Mouse (Mus musculus): ENCODE measurements around the gene Kdm5a. TPM values are rescaled to one million over a fixed set of nuclear protein-coding genes. Genes with fewer than 3 reads are reported as not detected.

Gene Kdm5a
- polyA plus RNA-seq, 1 experiment from 2014 or later, result 39.4 TPM

- Histone ChIP-seq H3K27ac (ENCODE audit: low read length) (no peak overlapping the region), H3K9me3 (replicated peaks; ENCODE audit: control insufficient read depth, low read length) (no peaks in the 10 kb centered on the region), H3K4me1 (ENCODE audit: control insufficient read depth, insufficient read depth, low read length) (0 out of 2 replicates have a peak, but pooled peaks cover 7% of the 10 kb centered on the region), H3K36me3 (ENCODE audit: control insufficient read depth, insufficient read depth, low read length) (no peaks in the 10 kb centered on the region), H3K4me3 (replicated peaks; ENCODE audit: low read length) (no peak overlapping the region), H3K27me3 (ENCODE audit: control insufficient read depth, insufficient read depth, low read length) (peaks cover 15% of the 10 kb centered on the region; the same call in 1 of the 2 replicates), H3K4me2 (ENCODE audit: low read depth, low read length) (no peak overlapping the region), H3K9ac (ENCODE audit: low read length) (no peak overlapping the region)
- no peak for ATAC-seq (ENCODE audit: insufficient read depth, low FRiP score)
- 40% methylated on average over 4 of the region's 4 CpGs for WGBS
These were observed 101.5 kb downstream of the Kdm5a start for GRCm38 (mm10) chr6:120465393-120465792.

- Histone ChIP-seq H3K4me1 (ENCODE audit: control insufficient read depth, insufficient read depth, low read length) (0 out of 2 replicates have a peak, but pooled peaks cover 7% of the 10 kb centered on the region), H3K27me3 (ENCODE audit: control insufficient read depth, insufficient read depth, low read length) (peaks cover 10% of the 10 kb centered on the region; the same call in 1 of the 2 replicates), H3K4me3 (replicated peaks; ENCODE audit: low read length) (no peak overlapping the region), H3K9me3 (replicated peaks; ENCODE audit: control insufficient read depth, low read length) (no peaks in the 10 kb centered on the region), H3K36me3 (ENCODE audit: control insufficient read depth, insufficient read depth, low read length) (no peaks in the 10 kb centered on the region), H3K27ac (ENCODE audit: low read length) (no peak overlapping the region), H3K4me2 (ENCODE audit: low read depth, low read length) (no peak overlapping the region), H3K9ac (ENCODE audit: low read length) (no peak overlapping the region)
- ATAC-seq (ENCODE audit: insufficient read depth, low FRiP score), result no peak
- 76% methylated on average over 10 of the region's 10 CpGs for WGBS
These were observed 102.8 kb downstream of the Kdm5a start for GRCm38 (mm10) chr6:120466609-120467329.

GRCm38 (mm10) chr6:120468259-120468658 is 104.3 kb downstream of the Kdm5a start:
- no peak overlapping the region for H3K9ac ChIP-seq (ENCODE audit: low read length)
- H3K4me3 ChIP-seq (replicated peaks; ENCODE audit: low read length), result no peak overlapping the region
- H3K4me2 ChIP-seq (ENCODE audit: low read depth, low read length), result no peak overlapping the region
- H3K27me3 ChIP-seq (ENCODE audit: control insufficient read depth, insufficient read depth, low read length), result 0 out of 2 replicates have a peak, but pooled peaks cover 4% of the 10 kb centered on the region
- ATAC-seq (ENCODE audit: insufficient read depth, low FRiP score), result no peak
- 90% methylated on average over 4 of the region's 4 CpGs for WGBS
- H3K9me3 ChIP-seq (replicated peaks; ENCODE audit: control insufficient read depth, low read length), result no peaks in the 10 kb centered on the region
- H3K36me3 ChIP-seq (ENCODE audit: control insufficient read depth, insufficient read depth, low read length), result no peaks in the 10 kb centered on the region
- no peak overlapping the region for H3K27ac ChIP-seq (ENCODE audit: low read length)
- 0 out of 2 replicates have a peak, but pooled peaks cover 7% of the 10 kb centered on the region for H3K4me1 ChIP-seq (ENCODE audit: control insufficient read depth, insufficient read depth, low read length)

GRCm38 (mm10) chr6:120469268-120469667 is 105.3 kb downstream of the Kdm5a start:
- Histone ChIP-seq H3K4me3 (replicated peaks; ENCODE audit: low read length) (no peak overlapping the region), H3K4me2 (ENCODE audit: low read depth, low read length) (no peak overlapping the region), H3K4me1 (ENCODE audit: control insufficient read depth, insufficient read depth, low read length) (no peaks in the 10 kb centered on the region), H3K9ac (ENCODE audit: low read length) (no peak overlapping the region), H3K36me3 (ENCODE audit: control insufficient read depth, insufficient read depth, low read length) (no peaks in the 10 kb centered on the region), H3K27me3 (ENCODE audit: control insufficient read depth, insufficient read depth, low read length) (0 out of 2 replicates have a peak, but pooled peaks cover 4% of the 10 kb centered on the region), H3K9me3 (replicated peaks; ENCODE audit: control insufficient read depth, low read length) (no peaks in the 10 kb centered on the region), H3K27ac (ENCODE audit: low read length) (no peak overlapping the region)
- no peak for ATAC-seq (ENCODE audit: insufficient read depth, low FRiP score)
- WGBS, result 71% methylated on average over 3 of the region's 3 CpGs

- Histone ChIP-seq H3K9me3 (replicated peaks; ENCODE audit: control insufficient read depth, low read length) (no peaks in the 10 kb centered on the region), H3K4me3 (replicated peaks; ENCODE audit: low read length) (no peak overlapping the region), H3K9ac (ENCODE audit: low read length) (no peak overlapping the region), H3K4me1 (ENCODE audit: control insufficient read depth, insufficient read depth, low read length) (no peaks in the 10 kb centered on the region), H3K36me3 (ENCODE audit: control insufficient read depth, insufficient read depth, low read length) (no peaks in the 10 kb centered on the region), H3K27me3 (ENCODE audit: control insufficient read depth, insufficient read depth, low read length) (no peaks in the 10 kb centered on the region), H3K4me2 (ENCODE audit: low read depth, low read length) (no peak overlapping the region), H3K27ac (ENCODE audit: low read length) (no peak overlapping the region)
- no peak for ATAC-seq (ENCODE audit: insufficient read depth, low FRiP score)
These were observed 105.8 kb downstream of the Kdm5a start for GRCm38 (mm10) chr6:120469770-120470169.

GRCm38 (mm10) chr6:120470666-120471065 is 106.7 kb downstream of the Kdm5a start:
- Histone ChIP-seq H3K27ac (ENCODE audit: low read length) (no peak overlapping the region), H3K9me3 (replicated peaks; ENCODE audit: control insufficient read depth, low read length) (no peaks in the 10 kb centered on the region), H3K4me2 (ENCODE audit: low read depth, low read length) (no peak overlapping the region), H3K4me3 (replicated peaks; ENCODE audit: low read length) (no peak overlapping the region), H3K27me3 (ENCODE audit: control insufficient read depth, insufficient read depth, low read length) (no peaks in the 10 kb centered on the region), H3K4me1 (ENCODE audit: control insufficient read depth, insufficient read depth, low read length) (no peaks in the 10 kb centered on the region), H3K36me3 (ENCODE audit: control insufficient read depth, insufficient read depth, low read length) (no peaks in the 10 kb centered on the region), H3K9ac (ENCODE audit: low read length) (no peak overlapping the region)
- ATAC-seq (ENCODE audit: insufficient read depth, low FRiP score), result no peak
- WGBS, result 67% methylated on average over 1 of the region's 1 CpGs

- Histone ChIP-seq H3K27me3 (ENCODE audit: control insufficient read depth, insufficient read depth, low read length) (no peaks in the 10 kb centered on the region), H3K4me3 (replicated peaks; ENCODE audit: low read length) (no peak overlapping the region), H3K9ac (ENCODE audit: low read length) (no peak overlapping the region), H3K9me3 (replicated peaks; ENCODE audit: control insufficient read depth, low read length) (no peaks in the 10 kb centered on the region), H3K4me2 (ENCODE audit: low read depth, low read length) (no peak overlapping the region), H3K27ac (ENCODE audit: low read length) (no peak overlapping the region), H3K4me1 (ENCODE audit: control insufficient read depth, insufficient read depth, low read length) (no peaks in the 10 kb centered on the region), H3K36me3 (ENCODE audit: control insufficient read depth, insufficient read depth, low read length) (no peaks in the 10 kb centered on the region)
- no peak for ATAC-seq (ENCODE audit: insufficient read depth, low FRiP score)
- 29% methylated on average over 5 of the region's 5 CpGs for WGBS
These were observed 108.1 kb downstream of the Kdm5a start for GRCm38 (mm10) chr6:120471991-120472441.

- no peaks in the 10 kb centered on the region for H3K36me3 ChIP-seq (ENCODE audit: control insufficient read depth, insufficient read depth, low read length)
- H3K4me3 ChIP-seq (replicated peaks; ENCODE audit: low read length), result no peak overlapping the region
- H3K4me1 ChIP-seq (ENCODE audit: control insufficient read depth, insufficient read depth, low read length), result no peaks in the 10 kb centered on the region
- no peak overlapping the region for H3K4me2 ChIP-seq (ENCODE audit: low read depth, low read length)
- H3K27ac ChIP-seq (ENCODE audit: low read length), result no peak overlapping the region
- H3K27me3 ChIP-seq (ENCODE audit: control insufficient read depth, insufficient read depth, low read length), result no peaks in the 10 kb centered on the region
- H3K9ac ChIP-seq (ENCODE audit: low read length), result no peak overlapping the region
- ATAC-seq (ENCODE audit: insufficient read depth, low FRiP score), result no peak
- WGBS, result 34% methylated on average over 8 of the region's 8 CpGs
- no peaks in the 10 kb centered on the region for H3K9me3 ChIP-seq (replicated peaks; ENCODE audit: control insufficient read depth, low read length)
These were observed 108.7 kb downstream of the Kdm5a start for GRCm38 (mm10) chr6:120472455-120473140.

GRCm38 (mm10) chr6:120473427-120473826 is 109.5 kb downstream of the Kdm5a start:
- H3K27ac ChIP-seq (ENCODE audit: low read length), result no peak overlapping the region
- H3K36me3 ChIP-seq (ENCODE audit: control insufficient read depth, insufficient read depth, low read length), result no peaks in the 10 kb centered on the region
- WGBS, result 53% methylated on average over 5 of the region's 5 CpGs
- no peak overlapping the region for H3K9ac ChIP-seq (ENCODE audit: low read length)
- H3K4me3 ChIP-seq (replicated peaks; ENCODE audit: low read length), result no peak overlapping the region
- H3K4me2 ChIP-seq (ENCODE audit: low read depth, low read length), result no peak overlapping the region
- no peaks in the 10 kb centered on the region for H3K9me3 ChIP-seq (replicated peaks; ENCODE audit: control insufficient read depth, low read length)
- no peaks in the 10 kb centered on the region for H3K27me3 ChIP-seq (ENCODE audit: control insufficient read depth, insufficient read depth, low read length)
- no peaks in the 10 kb centered on the region for H3K4me1 ChIP-seq (ENCODE audit: control insufficient read depth, insufficient read depth, low read length)
- ATAC-seq (ENCODE audit: insufficient read depth, low FRiP score), result peak; percentile 44
